Mouse (Mus musculus): ENCODE measurements around the gene Sox5.

The Sox5 gene

GRCm38 (mm10) chr6:144485578-144485977 is 296.2 kb downstream of the Sox5 start:
- DNase-seq (ENCODE audit: low spot score in 2 of 2), result no peak

DNA sequence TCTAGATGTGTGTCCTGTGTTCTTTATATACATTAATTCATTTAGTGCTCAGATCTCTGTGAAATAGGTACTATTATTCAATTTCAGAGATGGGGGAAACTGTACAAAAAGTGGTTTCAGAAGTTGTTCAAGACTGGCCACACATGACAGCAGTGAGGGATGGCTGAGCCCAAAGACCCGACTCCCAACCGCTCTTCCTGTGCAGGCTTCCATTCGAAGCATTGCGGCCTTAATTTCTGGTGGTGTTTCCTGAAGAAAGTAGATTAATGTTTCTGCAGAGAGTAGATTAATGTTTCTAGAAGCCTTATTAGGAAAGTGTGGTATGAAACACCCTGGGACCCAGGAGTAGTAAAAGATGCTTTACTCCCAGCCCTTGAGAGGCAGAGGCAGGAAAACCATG is 298.6 kb downstream of the Sox5 start:
- DNase-seq (ENCODE audit: low spot score in 2 of 2), result no peak

- no peak for DNase-seq (ENCODE audit: low spot score in 2 of 2)
Observed at GRCm38 (mm10) chr6:144480648-144481528, 300.9 kb downstream of the Sox5 start.

GRCm38 (mm10) chr6:144479861-144480260 is 301.9 kb downstream of the Sox5 start:
- no peak for DNase-seq (ENCODE audit: low spot score in 2 of 2)

- no peak for DNase-seq (ENCODE audit: low spot score in 2 of 2)
Observed at GRCm38 (mm10) chr6:144477287-144478064, 304.3 kb downstream of the Sox5 start.

DNA sequence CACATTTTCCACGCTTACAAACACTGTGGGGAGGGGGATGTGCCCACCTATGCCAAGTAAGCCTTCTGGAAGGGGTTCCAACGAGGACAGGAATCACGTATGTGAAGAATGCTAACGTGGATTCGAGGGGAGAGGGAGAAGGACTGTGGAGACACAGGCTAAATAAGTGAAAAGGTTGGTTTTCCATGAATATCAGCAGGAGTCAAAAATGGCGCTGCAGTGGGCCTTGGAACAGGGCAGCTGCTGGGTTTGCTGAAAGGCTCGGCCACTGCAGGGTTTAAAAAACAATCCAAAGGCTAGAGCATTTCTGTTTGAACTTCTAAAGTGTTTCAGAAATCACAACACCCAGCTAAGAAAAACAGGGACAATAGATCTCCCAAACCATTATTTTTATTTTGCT is 308.3 kb downstream of the Sox5 start:
- DNase-seq (ENCODE audit: low spot score in 2 of 2), result no peak

- DNase-seq (ENCODE audit: low spot score in 2 of 2), result no peak
Observed at GRCm38 (mm10) chr6:144472089-144472900, 309.5 kb downstream of the Sox5 start.

DNA sequence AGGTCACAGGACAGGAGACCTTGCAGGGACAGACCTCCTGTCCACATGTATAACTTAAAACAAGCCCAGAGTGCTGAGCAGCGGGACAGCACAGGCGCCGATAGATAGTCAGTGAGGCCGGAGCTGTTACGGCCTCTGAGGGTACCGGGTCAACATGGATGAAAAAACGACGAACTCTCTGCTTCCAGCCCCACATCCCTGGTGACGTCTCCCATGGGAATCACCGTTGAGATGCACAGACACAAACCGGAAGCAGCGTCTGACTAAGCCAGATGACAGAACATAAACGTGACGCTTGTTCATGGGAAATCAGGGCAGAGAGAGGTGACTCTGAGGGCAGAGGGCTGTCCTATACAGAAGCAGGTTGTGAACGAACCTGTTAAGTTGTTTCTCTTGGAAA is 315.1 kb downstream of the Sox5 start:
- no peak for DNase-seq (ENCODE audit: low spot score in 2 of 2)

DNA sequence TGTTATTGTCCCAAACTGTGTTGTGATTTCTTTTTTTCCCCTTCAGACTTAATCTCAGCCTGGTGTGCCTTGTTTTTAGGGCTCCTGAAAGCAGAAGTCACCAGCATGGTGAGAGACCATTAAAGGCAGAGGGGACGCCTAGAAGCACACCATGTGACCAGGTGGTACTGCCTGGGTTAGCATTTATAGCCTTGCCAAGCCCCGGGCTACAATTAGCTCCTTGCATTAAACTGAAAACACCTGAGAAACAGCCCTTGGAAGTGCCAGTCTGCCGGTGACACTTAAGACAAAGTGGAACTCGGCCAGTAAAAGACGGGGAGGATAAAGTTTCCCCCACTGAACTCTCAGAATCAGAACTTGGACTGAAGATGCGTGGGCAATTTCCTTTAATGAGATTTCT is 318.1 kb downstream of the Sox5 start:
- DNase-seq (ENCODE audit: low spot score in 2 of 2), result no peak

- DNase-seq (ENCODE audit: low spot score in 2 of 2), result no peak
Observed at GRCm38 (mm10) chr6:144463274-144463673, 318.5 kb downstream of the Sox5 start.

- DNase-seq (ENCODE audit: low spot score in 2 of 2), result no peak
Observed at GRCm38 (mm10) chr6:144459486-144459885, 322.3 kb downstream of the Sox5 start.

DNA sequence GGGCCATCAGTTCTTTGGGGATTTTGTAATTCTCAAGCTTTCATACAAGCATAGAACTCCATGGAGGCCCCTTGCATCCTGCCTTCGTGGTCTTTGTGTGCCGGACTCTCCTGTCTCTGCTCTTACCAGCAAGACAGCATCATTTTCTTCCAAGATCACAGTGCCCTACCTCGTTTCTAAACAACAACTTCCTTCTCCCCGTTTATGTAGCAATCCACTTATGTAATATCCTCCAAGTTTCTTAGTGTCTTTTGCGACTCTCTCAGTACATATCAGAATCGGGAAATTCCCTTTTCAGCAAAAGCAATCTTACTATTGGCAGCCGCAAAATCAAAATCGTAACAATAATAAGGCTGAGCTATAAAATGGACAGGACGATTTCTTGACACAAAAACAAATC is 324.3 kb downstream of the Sox5 start:
- no peak for DNase-seq (ENCODE audit: low spot score in 2 of 2)

- no peak for DNase-seq (ENCODE audit: low spot score in 2 of 2)
Observed at GRCm38 (mm10) chr6:144454291-144455276, 327.2 kb downstream of the Sox5 start.

GRCm38 (mm10) chr6:144453605-144454004 is 328.2 kb downstream of the Sox5 start:
- DNase-seq (ENCODE audit: low spot score in 2 of 2), result no peak

DNA sequence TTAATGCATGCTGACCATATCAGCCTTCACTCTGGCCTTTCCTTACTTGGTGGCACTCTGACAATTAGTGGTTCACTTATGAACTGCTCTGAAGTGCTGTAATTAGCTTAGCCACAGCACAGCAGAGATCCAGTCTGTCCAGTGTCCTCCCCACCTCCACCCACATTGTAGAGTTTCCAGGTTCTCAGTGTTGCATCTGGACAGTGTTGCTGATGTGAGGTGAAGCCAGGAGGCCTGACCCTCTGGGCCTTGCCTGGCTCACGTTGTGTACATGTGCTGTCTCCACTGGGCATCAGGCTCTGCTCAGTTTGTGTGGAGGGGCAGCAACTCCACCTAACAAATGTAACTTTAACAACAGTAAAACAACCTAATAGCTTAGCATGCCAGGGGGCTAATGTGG is 328.6 kb downstream of the Sox5 start:
- DNase-seq (ENCODE audit: low spot score in 2 of 2), result no peak

DNA sequence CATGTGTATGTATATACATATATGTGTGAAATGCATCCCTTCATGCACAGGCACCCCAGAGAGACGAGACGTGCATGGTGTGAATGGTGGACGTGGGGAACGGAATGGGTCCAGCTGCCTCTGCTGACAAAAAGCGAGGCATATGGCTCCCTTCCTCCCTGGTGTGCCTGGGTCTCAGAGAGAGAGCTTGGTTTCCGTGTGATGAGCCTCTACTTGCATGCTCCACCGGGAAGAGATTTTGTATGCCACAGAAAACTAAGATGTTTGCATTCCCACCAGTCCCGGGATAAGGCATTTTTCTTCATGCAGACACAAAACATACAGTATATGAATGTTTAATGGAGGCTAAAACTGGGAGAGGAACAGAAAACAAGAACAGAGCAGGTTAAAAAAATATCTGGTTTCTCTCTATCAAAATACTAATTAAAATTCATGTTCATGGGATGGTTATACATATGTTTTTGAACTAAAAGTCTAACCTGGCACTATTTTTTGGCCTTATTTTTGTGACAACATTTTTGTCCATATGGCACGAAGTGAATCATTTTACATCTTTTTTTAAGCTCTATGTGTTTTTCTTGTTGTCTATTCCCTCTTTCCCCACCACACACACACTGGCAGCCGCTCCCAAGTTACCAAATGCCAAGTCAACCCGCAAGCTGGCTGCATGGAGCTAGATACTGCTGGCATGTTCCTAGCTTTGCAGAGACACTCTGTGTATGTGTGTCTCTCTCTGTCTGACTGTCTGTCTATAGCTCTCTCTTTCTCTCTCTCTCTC is 329.4 kb downstream of the Sox5 start:
- peak; percentile 32 to 56 for DNase-seq (ENCODE audit: low spot score in 2 of 2)

GRCm38 (mm10) chr6:144451631-144452030 is 330.1 kb downstream of the Sox5 start:
- DNase-seq (ENCODE audit: low spot score in 2 of 2), result no peak

GRCm38 (mm10) chr6:144445761-144446373 is 335.9 kb downstream of the Sox5 start:
- DNase-seq (ENCODE audit: low spot score in 2 of 2), result no peak

GRCm38 (mm10) chr6:144444367-144444766 is 337.4 kb downstream of the Sox5 start:
- DNase-seq (ENCODE audit: low spot score in 2 of 2), result no peak

- DNase-seq (ENCODE audit: low spot score in 2 of 2), result no peak
Observed at GRCm38 (mm10) chr6:144443681-144444080, 338.1 kb downstream of the Sox5 start.

Measured in frontal cortex, postnatal 10 days (tissue).